Mouse (Mus musculus): ENCODE results near the gene Pik3r4.

Gene Pik3r4

GRCm38 (mm10) chr9:105642460-105643371 is at the start of gene Pik3r4:
Gene Pik3r4, plus strand, starts transcription at chr9:105642978.
- WGBS, result 5% methylated on average over 37 of the region's 37 CpGs

- 88% methylated on average over 4 of the region's 4 CpGs for WGBS
These were observed 43.9 kb upstream of the Pik3r4 start for GRCm38 (mm10) chr9:105598906-105599305.

- WGBS, result 43% methylated on average over 15 of the region's 15 CpGs
These were observed 30.6 kb upstream of the Pik3r4 start for GRCm38 (mm10) chr9:105611980-105612771.

DNA sequence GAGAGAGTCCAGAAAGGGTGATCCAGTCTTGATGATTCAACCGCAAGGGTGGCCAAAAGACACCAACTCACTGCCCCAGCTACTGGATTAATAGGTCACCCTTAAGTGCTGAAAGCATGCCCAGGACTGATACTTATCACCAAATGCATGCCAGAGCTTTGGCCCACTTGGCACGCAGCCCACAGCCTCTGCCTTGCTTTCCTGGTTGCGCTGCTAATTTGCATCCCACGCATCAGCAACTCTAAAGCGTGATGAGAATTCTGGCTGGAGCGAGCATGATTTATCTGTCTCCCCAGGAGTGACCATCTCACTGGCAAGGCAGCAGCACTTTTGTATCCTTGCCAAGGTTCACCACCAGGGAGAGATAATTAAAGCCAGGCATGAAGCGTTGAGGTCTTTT is 29.9 kb upstream of the Pik3r4 start:
- 56% methylated on average over 7 of the region's 7 CpGs for WGBS

- 90% methylated on average over 2 of the region's 2 CpGs for WGBS
These were observed 26.8 kb upstream of the Pik3r4 start for GRCm38 (mm10) chr9:105615952-105616351.

DNA sequence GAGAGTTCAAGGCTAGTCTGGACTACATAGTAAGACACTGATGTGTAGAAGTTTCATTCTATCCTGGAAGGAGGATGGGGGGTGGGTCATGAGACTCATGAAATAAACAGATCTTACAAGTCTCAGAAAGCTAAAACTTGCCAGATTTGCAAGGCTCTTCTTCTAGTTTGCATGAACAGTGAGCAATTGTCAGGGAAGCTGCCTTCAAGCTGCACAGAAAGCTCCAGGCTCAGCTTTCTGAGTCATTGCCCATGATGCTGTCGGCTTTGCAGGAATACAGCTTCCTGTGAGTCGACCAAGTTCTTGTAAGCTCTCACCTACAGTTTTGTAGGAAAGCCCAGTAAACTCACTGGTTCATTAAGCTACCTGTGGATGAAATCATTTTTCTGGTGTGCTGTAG is 8.8 kb upstream of the Pik3r4 start:
- WGBS, result 30% methylated on average over 2 of the region's 2 CpGs

- WGBS, result 87% methylated on average over 6 of the region's 6 CpGs
These were observed 1.4 kb upstream of the Pik3r4 start for GRCm38 (mm10) chr9:105641377-105641776.

DNA sequence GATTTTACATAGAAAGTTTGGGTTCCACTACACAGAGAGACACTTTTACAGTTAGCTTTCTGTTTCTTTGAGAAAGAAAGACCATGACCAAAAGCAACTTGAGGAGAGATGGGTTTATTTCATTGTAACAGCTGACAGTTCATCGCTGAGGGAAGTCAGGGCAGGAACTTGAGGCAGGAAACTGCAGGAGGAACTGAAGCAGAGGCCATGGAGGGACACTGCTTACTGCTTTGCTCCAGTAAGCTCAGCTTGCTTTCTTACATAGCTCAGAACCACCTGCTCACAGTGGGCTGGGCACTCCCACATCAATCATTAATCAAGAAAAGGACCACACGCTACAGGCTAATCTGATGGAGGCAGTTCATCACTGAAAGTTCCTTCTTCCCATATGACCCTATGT is 13.4 kb downstream of the Pik3r4 start:
- 78% methylated on average over 2 of the region's 2 CpGs for WGBS

- WGBS, result 96% methylated on average over 12 of the region's 12 CpGs
These were observed 15.4 kb downstream of the Pik3r4 start for GRCm38 (mm10) chr9:105658216-105658615.

DNA sequence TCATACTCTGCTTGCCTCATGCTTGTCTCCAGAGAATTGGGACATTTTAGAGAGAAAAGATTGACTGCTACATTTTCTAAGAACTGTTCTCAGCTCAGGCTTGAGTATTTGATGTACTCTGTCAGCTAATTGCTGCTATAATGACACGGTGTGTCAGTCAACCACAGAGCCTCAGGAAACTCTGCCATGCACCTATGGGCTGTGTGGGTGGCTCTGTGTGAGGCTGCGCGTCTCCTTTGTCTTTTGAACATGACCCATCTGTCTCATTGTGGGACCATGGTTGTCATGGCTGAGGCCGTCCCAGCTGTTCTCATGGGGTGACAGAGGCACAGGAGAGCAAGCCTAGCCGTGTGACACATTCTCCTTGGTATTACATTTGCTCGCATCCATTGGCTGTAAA is 17.1 kb downstream of the Pik3r4 start:
- WGBS, result 88% methylated on average over 6 of the region's 6 CpGs

- WGBS, result 87% methylated on average over 7 of the region's 7 CpGs
These were observed 22.5 kb downstream of the Pik3r4 start for GRCm38 (mm10) chr9:105665269-105665668.

- WGBS, result 93% methylated on average over 4 of the region's 4 CpGs
These were observed 28.1 kb downstream of the Pik3r4 start for GRCm38 (mm10) chr9:105670916-105671315.

- 91% methylated on average over 2 of the region's 2 CpGs for WGBS
These were observed 29.3 kb downstream of the Pik3r4 start for GRCm38 (mm10) chr9:105672032-105672431.

- WGBS, result 89% methylated on average over 11 of the region's 11 CpGs
These were observed 33.2 kb downstream of the Pik3r4 start for GRCm38 (mm10) chr9:105675941-105676340.

GRCm38 (mm10) chr9:105681386-105681785 is 38.6 kb downstream of the Pik3r4 start:
- WGBS, result 77% methylated on average over 7 of the region's 7 CpGs

- 36% methylated on average over 13 of the region's 13 CpGs for WGBS
These were observed 41.9 kb downstream of the Pik3r4 start for GRCm38 (mm10) chr9:105684549-105685165.

- 50% methylated on average over 7 of the region's 7 CpGs for WGBS
These were observed 46.7 kb downstream of the Pik3r4 start for GRCm38 (mm10) chr9:105689485-105689884.

GRCm38 (mm10) chr9:105692472-105692871 is 49.7 kb downstream of the Pik3r4 start:
- 55% methylated on average over 14 of the region's 14 CpGs for WGBS

GRCm38 (mm10) chr9:105693056-105693455 is 50.3 kb downstream of the Pik3r4 start:
- WGBS, result 49% methylated on average over 9 of the region's 9 CpGs

DNA sequence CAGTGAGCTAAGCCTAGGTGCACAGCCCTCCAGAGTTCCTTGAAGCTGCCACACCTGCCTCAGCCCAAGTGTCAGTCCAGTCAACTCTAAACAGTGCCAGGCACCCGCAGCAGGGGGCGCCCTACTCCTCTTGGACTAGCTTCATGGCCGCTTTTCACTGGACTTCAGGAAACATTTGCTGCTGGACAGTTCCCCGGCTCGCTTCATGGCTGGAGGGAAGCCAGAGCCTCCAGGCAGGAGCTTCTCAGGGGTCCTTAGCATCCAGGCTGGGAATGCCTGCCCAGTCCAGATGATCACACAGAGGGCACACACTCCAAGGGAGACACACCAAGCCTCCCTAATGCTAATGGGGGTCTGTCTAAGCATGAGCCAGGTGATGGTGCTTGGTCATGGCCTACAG is 51.1 kb downstream of the Pik3r4 start:
- 18% methylated on average over 5 of the region's 5 CpGs for WGBS

DNA sequence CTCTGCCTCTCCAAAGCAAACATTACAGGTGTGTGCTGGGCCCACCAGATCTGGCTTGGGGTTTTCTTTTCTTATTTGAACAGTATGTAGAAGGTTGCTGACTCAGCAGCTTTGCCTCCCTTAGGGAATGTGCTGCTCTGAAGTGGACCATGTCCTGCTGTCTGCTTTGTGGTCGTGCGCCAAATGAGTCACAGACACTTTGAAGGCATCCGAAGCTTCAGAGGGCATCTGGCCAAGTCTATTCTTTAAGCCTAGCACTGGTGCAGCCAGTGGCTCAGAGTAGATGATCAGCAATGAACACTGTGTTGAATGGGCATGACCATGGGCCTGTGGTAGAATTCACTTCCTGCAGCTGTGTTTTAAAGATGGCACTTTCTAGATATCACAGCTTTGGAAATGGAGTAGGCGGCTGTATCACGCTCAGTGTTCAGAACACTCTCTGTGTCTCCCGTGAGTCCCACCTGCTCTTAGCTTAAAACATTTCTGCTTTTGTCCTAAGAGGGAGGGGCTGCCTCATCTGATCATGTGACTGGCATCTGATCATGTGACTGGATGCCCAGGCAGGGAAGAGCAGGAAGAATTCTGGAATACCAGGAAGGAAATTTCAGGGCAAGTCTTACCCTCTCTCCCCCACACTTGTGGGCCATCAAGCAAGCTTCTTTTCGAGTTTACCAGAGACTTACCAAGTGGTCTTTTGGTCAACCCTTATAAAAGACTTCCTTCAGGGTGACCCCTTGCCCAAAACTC is 54.2 kb downstream of the Pik3r4 start:
- WGBS, result 51% methylated on average over 7 of the region's 7 CpGs
